Mouse (Mus musculus) forebrain, embryonic 16.5 days (tissue): Measurements from ENCODE around the gene Rbfox2. TPM values are rescaled to one million over a fixed set of nuclear protein-coding genes. Genes with fewer than 3 reads are reported as not detected.

ENCODE experiments used
- ATAC-seq: fragments of 200-750 bp; cut with Nextera tagmentation; 2 replicates; pipeline ENCODE4 v1.8.0; 2017; ENCODE audit warnings: mild to moderate bottlenecking, moderate library complexity
- H3K27ac ChIP-seq: fragments of 300-500 bp; sonication (generic); 2 replicates; pipeline ENCODE4 v1.5.1; 2014; ENCODE audit warnings: low read length, control low read depth
- H3K27me3 ChIP-seq: fragments of 300-500 bp; sonication (generic); replicated peaks from 2 replicates; pipeline ENCODE4 v1.6.1; 2014; ENCODE audit warnings: low read length; ENCODE audit not compliant: control insufficient read depth, insufficient read depth
- H3K36me3 ChIP-seq: fragments of 300-500 bp; sonication (generic); 2 replicates; pipeline ENCODE4 v1.6.1; 2014; ENCODE audit not compliant: control insufficient read depth, insufficient read depth
- H3K4me1 ChIP-seq: fragments of 300-500 bp; sonication (generic); replicated peaks from 2 replicates; pipeline ENCODE4 v1.6.1; 2014; ENCODE audit warnings: low read length; ENCODE audit not compliant: control insufficient read depth, insufficient read depth
- H3K4me2 ChIP-seq: fragments of 300-500 bp; sonication (generic); 2 replicates; pipeline ENCODE4 v1.6.1; 2014; ENCODE audit warnings: mild to moderate bottlenecking, low read length, control low read depth
- H3K4me3 ChIP-seq: fragments of 300-500 bp; sonication (generic); replicated peaks from 2 replicates; pipeline ENCODE4 v1.5.1; 2014; ENCODE audit warnings: mild to moderate bottlenecking, low read length, control low read depth
- H3K9ac ChIP-seq: fragments of 300-500 bp; sonication (generic); replicated peaks from 2 replicates; pipeline ENCODE4 v1.6.1; 2014; ENCODE audit warnings: low read depth, low read length, control low read depth
- H3K9me3 ChIP-seq: fragments of 300-500 bp; sonication (generic); 2 replicates; pipeline ENCODE4 v1.6.1; 2016; ENCODE audit warnings: low read length; ENCODE audit not compliant: control insufficient read depth
- WGBS: fragments of 180-500 bp; shearing (Covaris S2); extraction: QIAGEN DNeasy Blood & Tissue Kit; methylation state at CpG from one replicate; pipeline ENCODE4 v1.1.7; 2014; 5-methylcytosine and 5-hydroxymethylcytosine counted together
- polyA plus RNA-seq: library from polyadenylated mRNA; unstranded; fragments of >200 nt; fragmentation: Nextera tagmentation; extraction: Ambion mirVana; gene quantifications from 2 replicates; pipeline ENCODE4 v1.2.1, GENCODE M21; 2015

The Rbfox2 gene
- polyA plus RNA-seq, 1 experiment from 2014 or later = 212 TPM

- Histone ChIP-seq H3K36me3 (no peaks in the 10 kb centered on the region), H3K4me2 (no peak overlapping the region), H3K27ac (no peak overlapping the region), H3K27me3 (no peaks in the 10 kb centered on the region), H3K9ac (no peak overlapping the region), H3K4me1 (peaks cover 6% of the 10 kb centered on the region; the same call in 1 of the 2 replicates), H3K9me3 (no peaks in the 10 kb centered on the region), H3K4me3 (no peak overlapping the region)
- WGBS = 94% methylated on average over 7 of the region's 7 CpGs
- ATAC-seq = no peak
Observed at GRCm38 (mm10) chr15:77312796-77313195, 6.0 kb upstream of the Rbfox2 start.

GRCm38 (mm10) chr15:77307767-77308495 lies 1.1 kb upstream of the Rbfox2 start:
- Histone ChIP-seq H3K4me2 (no peak overlapping the region), H3K27ac (no peak overlapping the region), H3K4me3 (no peak overlapping the region), H3K27me3 (no peaks in the 10 kb centered on the region), H3K9ac (no peak overlapping the region), H3K9me3 (no peaks in the 10 kb centered on the region), H3K4me1 (peaks cover 25% of the 10 kb centered on the region), H3K36me3 (no peaks in the 10 kb centered on the region)
- no peak for ATAC-seq
- 81% methylated on average over 4 of the region's 4 CpGs for WGBS

GRCm38 (mm10) chr15:77305852-77306546 lies 805 bp downstream of the Rbfox2 start:
- Histone ChIP-seq H3K27ac (peak overlapping the region; percentile 100), H3K4me3 (peak overlapping the region; percentile 97), H3K27me3 (no peaks in the 10 kb centered on the region), H3K36me3 (no peaks in the 10 kb centered on the region), H3K4me2 (peak overlapping the region; percentile 74), H3K4me1 (peaks cover 25% of the 10 kb centered on the region), H3K9me3 (no peaks in the 10 kb centered on the region), H3K9ac (peak overlapping the region; percentile 94)
- peak; percentile 19 for ATAC-seq
- under 1% methylated on average over 46 of the region's 54 CpGs for WGBS

- 3% methylated on average over 3 of the region's 3 CpGs for WGBS
- H3K4me3 ChIP-seq = peak overlapping the region; percentile 97
- H3K4me1 ChIP-seq = peaks cover 27% of the 10 kb centered on the region
- H3K9me3 ChIP-seq = no peaks in the 10 kb centered on the region
- H3K4me2 ChIP-seq = peak overlapping the region; percentile 74
- ATAC-seq = no peak
- H3K27me3 ChIP-seq = no peaks in the 10 kb centered on the region
- no peaks in the 10 kb centered on the region for H3K36me3 ChIP-seq
- H3K9ac ChIP-seq = peak overlapping the region; percentile 94
- no peak overlapping the region for H3K27ac ChIP-seq
Observed at GRCm38 (mm10) chr15:77304960-77305359, 1.8 kb downstream of the Rbfox2 start.

- no peak overlapping the region for H3K4me2 ChIP-seq
- no peaks in the 10 kb centered on the region for H3K9me3 ChIP-seq
- H3K36me3 ChIP-seq = no peaks in the 10 kb centered on the region
- no peak for ATAC-seq
- H3K27ac ChIP-seq = no peak overlapping the region
- peaks cover 28% of the 10 kb centered on the region for H3K4me1 ChIP-seq
- H3K9ac ChIP-seq = no peak overlapping the region
- no peaks in the 10 kb centered on the region for H3K27me3 ChIP-seq
- H3K4me3 ChIP-seq = no peak overlapping the region
- 69% methylated on average over 6 of the region's 6 CpGs for WGBS
Observed at GRCm38 (mm10) chr15:77301122-77301521, 5.7 kb downstream of the Rbfox2 start.

GRCm38 (mm10) chr15:77298564-77298963 lies 8.2 kb downstream of the Rbfox2 start:
- Histone ChIP-seq H3K4me2 (no peak overlapping the region), H3K27me3 (no peaks in the 10 kb centered on the region), H3K9ac (no peak overlapping the region), H3K4me3 (no peak overlapping the region), H3K27ac (no peak overlapping the region), H3K4me1 (peaks cover 8% of the 10 kb centered on the region), H3K9me3 (no peaks in the 10 kb centered on the region), H3K36me3 (no peaks in the 10 kb centered on the region)
- ATAC-seq = no peak
- WGBS = 70% methylated on average over 3 of the region's 3 CpGs

GRCm38 (mm10) chr15:77296635-77297034 lies 10.2 kb downstream of the Rbfox2 start:
- 51% methylated on average over 2 of the region's 2 CpGs for WGBS
- no peak overlapping the region for H3K27ac ChIP-seq
- peaks cover 9% of the 10 kb centered on the region for H3K4me1 ChIP-seq

GRCm38 (mm10) chr15:77293493-77293892 lies 13.3 kb downstream of the Rbfox2 start:
- no peak for ATAC-seq
- H3K9me3 ChIP-seq = no peaks in the 10 kb centered on the region
- H3K27me3 ChIP-seq = no peaks in the 10 kb centered on the region
- no peak overlapping the region for H3K9ac ChIP-seq
- H3K4me1 ChIP-seq = peaks cover 12% of the 10 kb centered on the region
- H3K4me3 ChIP-seq = no peak overlapping the region
- 96% methylated on average over 3 of the region's 3 CpGs for WGBS
- no peak overlapping the region for H3K4me2 ChIP-seq
- no peak overlapping the region for H3K27ac ChIP-seq
- H3K36me3 ChIP-seq = no peaks in the 10 kb centered on the region

More at GRCm38 (mm10) chr15:77296635-77297034, 10.2 kb downstream of the Rbfox2 start:
- Histone ChIP-seq H3K9me3 (no peaks in the 10 kb centered on the region), H3K4me2 (no peak overlapping the region), H3K36me3 (no peaks in the 10 kb centered on the region), H3K4me3 (no peak overlapping the region), H3K27me3 (no peaks in the 10 kb centered on the region), H3K9ac (no peak overlapping the region)
- no peak for ATAC-seq

GRCm38 (mm10) chr15:77292381-77292780 lies 14.4 kb downstream of the Rbfox2 start:
- no peaks in the 10 kb centered on the region for H3K27me3 ChIP-seq
- H3K9me3 ChIP-seq = no peaks in the 10 kb centered on the region
- H3K4me1 ChIP-seq = peaks cover 12% of the 10 kb centered on the region
- no peak overlapping the region for H3K4me3 ChIP-seq
- no peak for ATAC-seq
- no peaks in the 10 kb centered on the region for H3K36me3 ChIP-seq
- no peak overlapping the region for H3K4me2 ChIP-seq
- H3K27ac ChIP-seq = no peak overlapping the region
- WGBS = 74% methylated on average over 6 of the region's 6 CpGs
- no peak overlapping the region for H3K9ac ChIP-seq
